Mouse (Mus musculus) limb, embryonic 11.5 days (tissue): ENCODE data around the gene Vmn2r29. TPM values are rescaled to one million over a fixed set of nuclear protein-coding genes. Genes with fewer than 3 reads are reported as not detected.
A peak's percentile ranks its signal among the peaks of the same experiment; 100 is the strongest.

Source experiments
- ATAC-seq: fragments of 200-750 bp; cut with Nextera tagmentation; 2 replicates; pipeline ENCODE4 v1.8.0; 2017; ENCODE audit warnings: low read depth; ENCODE audit not compliant: insufficient number of reproducible peaks, low FRiP score, low TSS enrichment
- DNase-seq: peaks from one replicate; pipeline ENCODE4 v3.0.0-alpha.2; 2015; ENCODE audit warnings: low spot score
- H3K27ac ChIP-seq: fragments of 300-500 bp; sonication (generic); replicated peaks from 2 replicates; pipeline ENCODE4 v1.5.1; 2014; ENCODE audit warnings: low read depth, mild to moderate bottlenecking, low read length
- H3K27me3 ChIP-seq: fragments of 300-500 bp; sonication (generic); 2 replicates; pipeline ENCODE4 v1.6.1; 2014; ENCODE audit warnings: mild to moderate bottlenecking, low read length, mixed read lengths; ENCODE audit not compliant: control insufficient read depth, insufficient read depth
- H3K36me3 ChIP-seq: fragments of 300-500 bp; sonication (generic); 2 replicates; pipeline ENCODE4 v1.6.1; 2014; ENCODE audit warnings: mild to moderate bottlenecking, low read length, moderate library complexity, mixed read lengths; ENCODE audit not compliant: control insufficient read depth, insufficient read depth
- H3K4me1 ChIP-seq: fragments of 300-500 bp; sonication (generic); 2 replicates; pipeline ENCODE4 v1.6.1; 2014; ENCODE audit warnings: low read length, mixed read lengths; ENCODE audit not compliant: control insufficient read depth, insufficient read depth
- H3K4me2 ChIP-seq: fragments of 300-500 bp; sonication (generic); 2 replicates; pipeline ENCODE4 v1.6.1; 2014; ENCODE audit warnings: low read depth, mild to moderate bottlenecking, moderate library complexity; ENCODE audit not compliant: severe bottlenecking
- H3K4me3 ChIP-seq: fragments of 300-500 bp; sonication (generic); 2 replicates; pipeline ENCODE4 v1.5.1; 2014; ENCODE audit warnings: low read depth, low read length
- H3K9ac ChIP-seq: fragments of 300-500 bp; sonication (generic); 2 replicates; pipeline ENCODE4 v1.6.1; 2014; ENCODE audit warnings: mild to moderate bottlenecking, low read length
- H3K9me3 ChIP-seq: fragments of 300-500 bp; sonication (generic); 2 replicates; pipeline ENCODE4 v1.6.1; 2016; ENCODE audit warnings: low read length; ENCODE audit not compliant: control insufficient read depth
- WGBS: fragments of 180-500 bp; shearing (Covaris S2); extraction: QIAGEN DNeasy Blood & Tissue Kit; methylation state at CpG from one replicate; pipeline ENCODE4 v1.1.7; 2014; 5-methylcytosine and 5-hydroxymethylcytosine counted together
- polyA plus RNA-seq: library from polyadenylated mRNA; unstranded; fragments of >200 nt; fragmentation: Nextera tagmentation; extraction: Ambion mirVana; gene quantifications from 2 replicates; pipeline ENCODE4 v1.2.1, GENCODE M21; 2014

Vmn2r29 gene
- polyA plus RNA-seq, 1 experiment from 2014 or later = 0.20 TPM

DNA sequence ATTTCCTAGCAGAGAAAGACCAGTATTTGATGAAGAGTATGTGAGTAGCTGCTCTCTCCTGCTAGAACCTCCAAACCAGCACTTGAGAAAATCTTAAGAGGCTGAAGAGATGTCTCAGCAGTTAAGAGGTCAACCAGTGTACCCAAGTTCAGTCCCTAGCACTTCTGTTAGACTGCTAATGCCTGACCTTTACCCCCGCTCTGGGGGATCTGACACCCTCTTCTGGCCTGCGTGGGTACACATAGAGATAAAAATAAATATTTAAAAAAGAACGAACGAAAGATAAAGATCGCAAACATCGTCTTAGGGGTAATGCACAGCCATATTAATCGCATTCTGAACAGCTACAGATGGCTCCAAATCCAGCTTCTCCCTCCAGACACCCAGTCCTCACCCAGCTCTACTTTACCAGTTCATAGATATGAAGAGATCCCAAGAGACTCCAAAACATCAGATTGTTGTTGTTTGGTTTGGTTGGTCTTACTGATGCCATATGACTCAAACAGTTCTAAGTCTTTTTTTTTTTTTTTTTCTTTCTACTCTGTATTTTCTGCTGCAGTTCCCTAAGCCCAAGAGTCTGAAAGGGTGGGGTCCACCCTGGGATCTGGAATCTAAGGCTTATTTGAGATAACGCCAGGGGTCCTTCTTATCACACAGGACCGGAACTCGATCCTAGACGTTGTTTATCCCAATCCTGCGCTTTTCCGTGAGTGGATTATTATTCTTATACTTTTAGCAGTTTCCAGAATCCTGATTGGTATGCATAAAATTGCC is 59.5 kb downstream of the Vmn2r29 start:
- H3K9me3 ChIP-seq = no peaks in the 10 kb centered on the region
- no peak overlapping the region for H3K9ac ChIP-seq
- H3K36me3 ChIP-seq = no peaks in the 10 kb centered on the region; the same call in 1 of the 2 replicates
- peak overlapping the region; percentile 37 for H3K4me3 ChIP-seq
- ATAC-seq (no peak; the same call in 1 of the 2 replicates), DNase-seq (no peak)
- 40% methylated on average over 13 of the region's 13 CpGs for WGBS
- H3K4me2 ChIP-seq = peak overlapping the region; percentile 29; the same call in 1 of the 2 replicates
- H3K27ac ChIP-seq = no peak overlapping the region
- no peaks in the 10 kb centered on the region for H3K4me1 ChIP-seq
- H3K27me3 ChIP-seq = no peaks in the 10 kb centered on the region

DNA sequence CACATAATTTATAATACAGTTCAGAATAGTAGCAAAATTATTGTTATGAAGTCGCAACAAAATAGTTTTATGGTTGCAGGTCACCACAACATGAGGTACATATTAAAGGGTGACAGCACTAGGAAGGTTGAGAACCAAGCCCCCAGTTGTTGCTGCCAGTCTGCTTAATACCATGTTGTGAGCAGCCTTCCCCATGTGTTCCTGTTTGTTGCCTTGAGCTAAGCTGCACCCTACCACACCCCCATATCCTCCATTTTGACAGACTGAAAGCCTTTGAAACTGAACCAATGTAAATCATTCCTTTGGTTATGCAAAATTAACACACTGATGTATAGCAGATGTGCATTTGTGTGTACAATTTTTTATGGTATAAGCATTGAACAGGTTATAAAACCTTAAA is 61.2 kb downstream of the Vmn2r29 start:
- Histone ChIP-seq H3K36me3 (peaks cover 6% of the 10 kb centered on the region; the same call in 1 of the 2 replicates), H3K4me2 (no peak overlapping the region), H3K4me3 (no peak overlapping the region), H3K27me3 (no peaks in the 10 kb centered on the region), H3K4me1 (no peaks in the 10 kb centered on the region), H3K9me3 (no peaks in the 10 kb centered on the region), H3K27ac (no peak overlapping the region), H3K9ac (no peak overlapping the region)
- DNase-seq (peak; percentile 25), ATAC-seq (no peak)
- 64% methylated on average over 1 of the region's 1 CpGs for WGBS

Other genes with a start within 250 kb of the Vmn2r29 start
- gene Zfp954, start 125.8 kb downstream of the Vmn2r29 start, polyA plus RNA-seq = 13.4 and 14.8 TPM in 2 replicates
- 2.6 and 3.5 TPM in 2 replicates for gene Zfp773, start 110.6 kb downstream of the Vmn2r29 start, polyA plus RNA-seq
- gene Zfp418, start 76.0 kb downstream of the Vmn2r29 start, polyA plus RNA-seq = 4.1 and 4.8 TPM in 2 replicates
- 11.8 and 12.8 TPM in 2 replicates for gene Zfp772, start 37.3 kb downstream of the Vmn2r29 start, polyA plus RNA-seq
- 2.5 and 2.6 TPM in 2 replicates for gene Gm45844, start 31.0 kb upstream of the Vmn2r29 start, polyA plus RNA-seq
- 28.5 and 29.8 TPM in 2 replicates for gene Clcn4, start 53.5 kb upstream of the Vmn2r29 start, polyA plus RNA-seq
- not detected in 2 replicates for gene Vmn2r30, start 90.3 kb upstream of the Vmn2r29 start, polyA plus RNA-seq
- gene Gm45783, start 127.2 kb upstream of the Vmn2r29 start, polyA plus RNA-seq = not detected in 2 replicates
- not detected in 2 replicates for gene Vmn2r31, start 152.4 kb upstream of the Vmn2r29 start, polyA plus RNA-seq
- not detected in 2 replicates for gene Vmn2r32, start 232.7 kb upstream of the Vmn2r29 start, polyA plus RNA-seq